Comparison of ENCODE assay signal across 16 mouse cellular contexts in genomic region chr12:102190820-102191219, GRCm38 (mm10).
DNase-seq lines count a peak whose midpoint lies in the region; ATAC-seq lines count a peak whose summit lies in the region.
"Had no signal": no experiment of that assay in that cellular context is flagged by ENCODE, and none has a peak within 500 bp of the region (broad histone marks: within the 10 kb centered on the region; RNA-seq: fewer than 3 reads in every experiment).

No protein-coding gene starts in this region.

- no peaks in the 10 kb centered on the region for H3K27me3 ChIP-seq in kidney, embryonic 14.5 days (ENCODE audit: control insufficient read depth, insufficient read depth, low read length)
- H3K27me3 ChIP-seq: embryonic facial prominence, embryonic 15.5 days; hindbrain, embryonic 12.5 days; limb, embryonic 13.5 days had no signal

- H3K4me2 ChIP-seq in kidney, embryonic 14.5 days (replicated peaks; ENCODE audit: low read depth, low read length), result no peak overlapping the region
- H3K4me2 ChIP-seq: embryonic facial prominence, embryonic 15.5 days; heart, embryonic 11.5 days; hindbrain, embryonic 12.5 days; limb, embryonic 13.5 days; lung, embryonic 14.5 days had no signal

- H3K4me1 ChIP-seq in kidney, embryonic 14.5 days (ENCODE audit: control insufficient read depth, insufficient read depth, low read length), result no peaks in the 10 kb centered on the region
- H3K4me1 ChIP-seq: embryonic facial prominence, embryonic 15.5 days; hindbrain, embryonic 12.5 days; limb, embryonic 13.5 days had no signal

- H3K9me3 ChIP-seq in kidney, embryonic 14.5 days (ENCODE audit: control insufficient read depth, low read length), result peaks cover 8% of the 10 kb centered on the region

- no peak overlapping the region for H3K4me3 ChIP-seq in kidney, embryonic 14.5 days (ENCODE audit: low read length)
- H3K4me3 ChIP-seq: embryonic facial prominence, embryonic 15.5 days; hindbrain, embryonic 12.5 days; limb, embryonic 13.5 days had no signal

- intact Hi-C loops in left cerebral cortex, postnatal 4 days (cut with DNase I), result no loop called here

- ATAC-seq in kidney, embryonic 14.5 days (ENCODE audit: low FRiP score, low TSS enrichment), result no peak

- no peaks in the 10 kb centered on the region for H3K36me3 ChIP-seq in kidney, embryonic 14.5 days (ENCODE audit: control insufficient read depth, insufficient read depth, low read length)
- H3K36me3 ChIP-seq: embryonic facial prominence, embryonic 15.5 days; hindbrain, embryonic 12.5 days; limb, embryonic 13.5 days had no signal

- H3K9ac ChIP-seq in kidney, embryonic 14.5 days (ENCODE audit: low read depth, low read length), result no peak overlapping the region
- H3K9ac ChIP-seq: embryonic facial prominence, embryonic 15.5 days; hindbrain, embryonic 12.5 days; limb, embryonic 13.5 days; lung, embryonic 14.5 days had no signal

- peak; percentile 71 for DNase-seq in left cerebral cortex, adult 11 months (ENCODE audit: low spot score)
- no peak for DNase-seq in left cerebral cortex, postnatal 4 days
- DNase-seq in cerebellum, postnatal 14 days, result peak; percentile 38 to 59
- peak; percentile 71 to 87 for DNase-seq in left cerebral cortex, adult 18-20 months (ENCODE audit: low spot score in 2 of 2)
- DNase-seq in right cerebral cortex, postnatal 36 days (ENCODE audit: low spot score in 2 of 2), result peak; percentile 85 to 88
- no peak for DNase-seq in adrenal gland, postnatal 36 days
- no peak for DNase-seq in thymus, postnatal 10 days (ENCODE audit: low spot score in 2 of 2)
- DNase-seq: adrenal gland, adult 2 months; kidney, adult 8-10 months; lung, embryonic 14.5 days had no signal

- no peak overlapping the region for H3K27ac ChIP-seq in kidney, embryonic 14.5 days (ENCODE audit: low read depth, low read length)
- H3K27ac ChIP-seq: embryonic facial prominence, embryonic 15.5 days; hindbrain, embryonic 12.5 days; limb, embryonic 13.5 days; stomach, postnatal 0 days had no signal

- WGBS in kidney, embryonic 14.5 days, result 76% methylated on average over 11 of the region's 11 CpGs

Comparison
In these comparisons a context has a peak if more than half of its experiments do, and no peak if none do; other contexts are left out.
1. DNase-seq: peak in left cerebral cortex, adult 11 months (single experiment), cerebellum, postnatal 14 days (2 of 2), left cerebral cortex, adult 18-20 months (2 of 2) and right cerebral cortex, postnatal 36 days (2 of 2); none in left cerebral cortex, postnatal 4 days (single experiment), adrenal gland, postnatal 36 days (0 of 2) and thymus, postnatal 10 days (0 of 2).